Mouse (Mus musculus) limb, embryonic 14.5 days (tissue): ENCODE results near the gene Usp54. TPM values are rescaled to one million over a fixed set of nuclear protein-coding genes. Genes with fewer than 3 reads are reported as not detected.
A peak's percentile ranks its signal among the peaks of the same experiment; 100 is the strongest.

Source experiments
- ATAC-seq: fragments of 200-750 bp; cut with Nextera tagmentation; 2 replicates; pipeline ENCODE4 v1.8.0; 2017; ENCODE audit warnings: low read depth, moderate number of reproducible peaks, moderate TSS enrichment; ENCODE audit not compliant: low FRiP score
- DNase-seq: peaks from one replicate; pipeline ENCODE4 v3.0.0-alpha.2; 2015; ENCODE audit warnings: low spot score
- H3K27ac ChIP-seq: fragments of 300-500 bp; sonication (generic); replicated peaks from 2 replicates; pipeline ENCODE4 v1.5.1; 2014; ENCODE audit warnings: low read depth, mild to moderate bottlenecking, low read length, moderate library complexity, mixed read lengths
- H3K27me3 ChIP-seq: fragments of 300-500 bp; sonication (generic); 2 replicates; pipeline ENCODE4 v1.6.1; 2014; ENCODE audit warnings: low read length, mixed read lengths; ENCODE audit not compliant: control insufficient read depth, insufficient read depth
- H3K36me3 ChIP-seq: fragments of 300-500 bp; sonication (generic); 2 replicates; pipeline ENCODE4 v1.6.1; 2014; ENCODE audit warnings: mild to moderate bottlenecking, low read length, moderate library complexity, mixed read lengths; ENCODE audit not compliant: control insufficient read depth, insufficient read depth
- H3K4me1 ChIP-seq: fragments of 300-500 bp; sonication (generic); 2 replicates; pipeline ENCODE4 v1.6.1; 2014; ENCODE audit warnings: antibody characterized with exemption, low read length, mixed read lengths; ENCODE audit not compliant: control insufficient read depth, insufficient read depth
- H3K4me2 ChIP-seq: fragments of 300-500 bp; sonication (generic); replicated peaks from 2 replicates; pipeline ENCODE4 v1.6.1; 2014; ENCODE audit warnings: low read depth, mild to moderate bottlenecking, low read length, moderate library complexity; ENCODE audit not compliant: severe bottlenecking
- H3K4me3 ChIP-seq: fragments of 300-500 bp; sonication (generic); replicated peaks from 2 replicates; pipeline ENCODE4 v1.5.1; 2014; ENCODE audit warnings: low read length
- H3K9ac ChIP-seq: fragments of 300-500 bp; sonication (generic); 2 replicates; pipeline ENCODE4 v1.6.1; 2014; ENCODE audit warnings: mild to moderate bottlenecking, low read depth, low read length, moderate library complexity; ENCODE audit not compliant: severe bottlenecking
- H3K9me3 ChIP-seq: fragments of 300-500 bp; sonication (generic); 2 replicates; pipeline ENCODE4 v1.6.1; 2016; ENCODE audit warnings: low read length; ENCODE audit not compliant: control insufficient read depth
- POLR2A ChIP-seq: fragments of 200-500 bp; IDR thresholded peaks from 2 replicates; pipeline ENCODE4 v1.8.0; 2012; ENCODE audit warnings: inconsistent platforms, mild to moderate bottlenecking, moderate library complexity, borderline replicate concordance; ENCODE audit not compliant: insufficient read depth, insufficient read length; ENCODE audit errors: extremely low read depth
- WGBS: fragments of 180-500 bp; shearing (Covaris S2); extraction: QIAGEN DNeasy Blood & Tissue Kit; methylation state at CpG from one replicate; pipeline ENCODE4 v1.1.7; 2014; 5-methylcytosine and 5-hydroxymethylcytosine counted together
- polyA plus RNA-seq, 2 experiments: library from polyadenylated mRNA; depleted of rRNA in 1 of 2; stranded (reverse) in 1 of 2; unstranded in 1 of 2; fragments of >200 nt; fragmentation: Nextera tagmentation in 1 of 2; extraction: Ambion mirVana in 1 of 2; gene quantifications; 2 replicates each; pipeline versions ENCODE4 v1.2.1 to v1.2.3; 2012 to 2014

The Usp54 gene
- polyA plus RNA-seq, 2 experiments = 9.6 to 16.3 TPM

DNA sequence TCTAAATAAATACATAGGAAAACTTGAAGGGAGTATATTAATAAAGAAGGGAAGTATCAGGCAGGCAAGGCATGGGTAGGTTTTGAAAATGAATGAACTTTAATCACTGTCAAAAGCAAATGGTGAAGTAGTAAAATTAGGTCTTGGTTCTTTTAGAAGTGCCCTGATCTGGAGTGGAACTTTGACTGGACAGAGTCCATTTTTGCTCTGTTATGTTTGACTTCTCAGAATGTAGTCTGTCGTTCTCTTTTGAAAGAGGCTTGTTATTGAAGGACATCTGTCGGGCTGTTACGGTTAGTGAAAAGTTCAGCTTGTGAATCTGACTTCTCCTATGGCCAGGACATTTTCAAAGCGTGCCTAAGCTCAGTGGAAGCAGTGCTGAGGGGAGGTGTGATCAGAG is 37.0 kb upstream of the Usp54 start:
- ATAC-seq (no peak), DNase-seq (no peak)
- Histone ChIP-seq H3K27me3 (no peaks in the 10 kb centered on the region), H3K4me2 (no peak overlapping the region), H3K9ac (no peak overlapping the region), H3K4me3 (no peak overlapping the region), H3K27ac (no peak overlapping the region), H3K9me3 (no peaks in the 10 kb centered on the region), H3K4me1 (peaks cover 12% of the 10 kb centered on the region), H3K36me3 (peaks cover 72% of the 10 kb centered on the region)
- TF ChIP-seq POLR2A = no peak
- WGBS = 92% methylated on average over 4 of the region's 4 CpGs

DNA sequence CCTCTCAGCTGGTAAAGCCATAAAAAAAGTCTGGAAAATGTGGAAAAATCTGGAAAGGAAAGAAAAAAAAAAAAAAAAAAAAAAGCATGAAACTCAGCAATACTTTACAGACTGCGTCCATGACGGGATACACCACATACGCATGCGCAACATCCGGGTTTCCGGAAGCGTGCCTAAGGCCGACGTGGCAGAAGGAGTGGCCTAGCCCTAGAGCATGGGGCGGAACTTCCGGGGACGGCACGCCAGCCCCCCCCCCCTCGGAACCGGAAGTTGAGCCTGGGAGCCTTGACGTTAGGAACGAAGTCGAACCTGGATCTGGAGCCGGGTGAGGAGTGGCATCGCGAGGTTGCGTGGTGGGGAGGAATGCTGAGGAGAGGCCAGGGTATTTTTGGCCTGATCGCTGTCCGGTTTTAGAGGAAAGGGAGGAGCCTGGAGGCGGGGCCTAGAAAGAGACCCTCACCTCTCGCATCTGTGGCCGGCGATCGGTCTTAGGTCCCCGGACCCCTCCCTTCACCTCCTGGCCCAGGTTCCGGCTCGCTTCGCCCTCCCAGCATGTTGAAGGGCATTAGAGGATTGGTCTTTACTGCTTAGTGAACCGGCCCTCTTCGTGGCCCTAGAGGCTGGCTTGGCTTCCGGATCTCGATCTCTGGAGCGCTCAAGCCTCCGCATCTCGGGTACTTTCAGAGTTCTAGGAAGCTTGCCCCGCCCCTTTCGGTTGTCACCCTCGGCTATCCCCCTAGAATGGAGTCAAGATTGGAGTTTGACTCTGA is 33.4 kb upstream of the Usp54 start, which contains the start of gene Sec24c:
Gene Sec24c, plus strand, starts transcription at position 245 of the 770 bp plus-strand sequence.
- Histone ChIP-seq H3K9me3 (no peaks in the 10 kb centered on the region), H3K4me3 (peak within 1 kb of the TSS; percentile 81), H3K9ac (peak within 1 kb of the TSS; percentile 71), H3K27me3 (no peaks in the 10 kb centered on the region), H3K27ac (peak within 1 kb of the TSS; percentile 93), H3K4me1 (peaks cover 12% of the 10 kb centered on the region), H3K4me2 (peak within 1 kb of the TSS; percentile 86), H3K36me3 (peaks cover 36% of the 10 kb centered on the region)
- TF ChIP-seq POLR2A = no peak
- 3% methylated on average over 43 of the region's 43 CpGs for WGBS
- ATAC-seq = peak; percentile 97
- peak; percentile 99 for DNase-seq

DNA sequence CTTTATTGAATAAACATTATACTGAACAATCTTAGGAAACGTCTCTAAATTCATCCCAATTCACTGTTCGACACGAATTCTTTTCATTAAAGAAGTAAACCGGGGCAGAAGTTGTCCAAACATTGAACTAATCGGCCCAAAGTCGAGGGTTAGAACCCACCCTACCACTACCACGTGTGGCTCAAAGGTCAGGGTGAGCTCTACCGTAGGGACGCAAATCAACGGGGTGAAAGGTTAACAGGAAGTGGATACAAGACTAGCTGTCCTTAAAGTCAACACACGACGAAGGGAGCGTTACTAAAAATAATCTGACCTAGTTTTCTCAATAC is 32.8 kb upstream of the Usp54 start:
- Histone ChIP-seq H3K4me3 (peak overlapping the region; percentile 81), H3K4me1 (peaks cover 12% of the 10 kb centered on the region), H3K36me3 (peaks cover 31% of the 10 kb centered on the region), H3K27ac (peak overlapping the region; percentile 93), H3K9me3 (no peaks in the 10 kb centered on the region), H3K27me3 (no peaks in the 10 kb centered on the region), H3K9ac (peak overlapping the region; percentile 53; the same call in 1 of the 2 replicates), H3K4me2 (peak overlapping the region; percentile 86)
- no peak for TF ChIP-seq POLR2A
- ATAC-seq (peak; percentile 36), DNase-seq (no peak)
- 10% methylated on average over 13 of the region's 13 CpGs for WGBS

DNA sequence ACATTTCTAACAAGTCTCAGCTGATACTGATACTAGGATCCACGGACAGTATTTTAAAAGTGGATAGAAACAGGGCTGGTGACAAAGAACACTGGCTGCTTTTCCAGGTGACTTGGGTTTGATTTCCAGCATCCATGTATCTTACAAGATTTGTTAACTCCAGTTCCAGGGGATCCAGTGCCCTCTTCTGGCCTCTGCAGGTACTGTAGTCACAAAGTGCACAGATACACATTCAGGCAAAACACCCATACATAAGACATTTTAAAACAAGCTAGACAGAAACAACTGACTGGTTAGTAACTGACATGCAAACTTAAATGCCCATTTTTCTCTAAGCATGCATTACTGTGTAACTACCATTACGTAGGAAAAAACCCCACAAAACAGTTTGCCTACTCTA is 32.1 kb upstream of the Usp54 start:
- peak overlapping the region; percentile 86; the same call in 1 of the 2 replicates for H3K4me2 ChIP-seq
- no peak for DNase-seq
- no peaks in the 10 kb centered on the region for H3K27me3 ChIP-seq
- no peak for ATAC-seq
- no peak overlapping the region for H3K9ac ChIP-seq
- H3K27ac ChIP-seq = no peak overlapping the region
- H3K9me3 ChIP-seq = no peaks in the 10 kb centered on the region
- no peak for TF ChIP-seq POLR2A
- peaks cover 24% of the 10 kb centered on the region for H3K36me3 ChIP-seq
- 0 out of 2 replicates have a peak overlapping the region, but pooled peaks have one; percentile 3 for H3K4me3 ChIP-seq
- H3K4me1 ChIP-seq = peaks cover 12% of the 10 kb centered on the region
- WGBS = 91% methylated on average over 2 of the region's 2 CpGs

DNA sequence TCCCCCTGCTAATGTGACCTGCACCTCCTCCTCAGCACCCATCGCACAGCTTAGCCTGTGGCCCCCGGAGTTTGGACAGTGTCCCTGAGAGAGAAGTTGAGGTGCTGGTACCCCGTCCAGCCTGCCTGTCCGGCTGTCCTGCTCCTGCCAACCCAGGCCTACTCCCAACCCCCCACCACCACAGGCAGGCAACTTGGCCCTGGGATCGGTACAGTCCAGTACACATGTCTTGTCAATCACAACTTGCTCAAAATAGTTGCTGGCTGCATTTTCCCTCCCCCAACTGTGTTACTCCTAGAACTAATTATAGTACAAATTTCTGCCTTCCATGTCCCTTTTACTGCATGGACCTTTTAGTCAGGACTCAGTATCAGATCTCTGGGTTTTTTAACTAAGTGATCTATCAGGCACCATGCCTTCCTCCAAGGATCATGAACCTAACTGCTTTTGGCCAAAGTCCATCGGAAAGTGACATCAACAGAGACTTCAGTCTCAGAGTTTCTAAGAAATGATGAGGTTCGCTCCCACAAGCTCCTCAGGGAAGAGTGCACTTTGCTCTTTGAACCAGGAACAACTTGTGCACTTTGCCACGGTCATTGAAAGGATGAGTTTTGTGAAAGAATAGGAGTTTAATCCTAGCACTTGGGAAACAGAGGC is 27.4 kb upstream of the Usp54 start, which contains the start of gene Synpo2l:
Gene Synpo2l, minus strand, starts transcription at position 201 of the 657 bp plus-strand sequence.
- ATAC-seq (no peak), DNase-seq (no peak)
- H3K27ac ChIP-seq = no peak within 1 kb of the TSS
- H3K27me3 ChIP-seq = no peaks in the 10 kb centered on the region
- peaks cover 14% of the 10 kb centered on the region for H3K4me1 ChIP-seq
- no peak within 1 kb of the TSS for H3K4me3 ChIP-seq
- H3K4me2 ChIP-seq = no peak within 1 kb of the TSS
- H3K9ac ChIP-seq = no peak within 1 kb of the TSS
- 83% methylated on average over 8 of the region's 8 CpGs for WGBS
- H3K9me3 ChIP-seq = no peaks in the 10 kb centered on the region
- H3K36me3 ChIP-seq = no peaks in the 10 kb centered on the region
- TF ChIP-seq POLR2A = no peak
